ENCODE assay signal across 36 mouse cellular contexts in the genomic region with DNA sequence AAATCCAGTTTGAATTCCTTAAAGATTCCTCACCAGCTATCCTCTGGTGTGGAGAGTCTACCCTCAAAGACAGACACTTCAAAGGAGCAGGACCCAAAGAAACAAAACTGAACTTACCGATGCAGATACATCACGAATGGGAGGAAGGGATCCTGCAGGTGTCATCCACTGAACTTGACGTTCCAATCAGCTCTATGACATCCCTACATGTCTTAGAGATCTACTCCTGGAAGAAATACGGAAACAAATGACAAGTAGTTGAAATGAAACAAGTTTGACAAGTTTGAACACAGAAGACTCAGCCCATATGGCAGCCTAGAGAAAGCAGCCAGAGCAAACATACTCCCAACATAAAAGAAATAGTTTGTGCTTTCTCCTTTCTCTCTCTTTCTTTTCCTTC. TPM values are rescaled to one million over a fixed set of nuclear protein-coding genes. Genes with fewer than 3 reads are reported as not detected.
"Had no signal": no experiment of that assay in that cellular context is flagged by ENCODE, and none has a peak within 500 bp of the region (broad histone marks: within the 10 kb centered on the region; RNA-seq: fewer than 3 reads in every experiment).

A gene (minus strand): TSS at position 101 of the 400 bp plus-strand sequence.

- H3K27ac ChIP-seq: embryonic facial prominence, embryonic 10.5 days; embryonic facial prominence, embryonic 12.5 days; embryonic facial prominence, embryonic 13.5 days; embryonic facial prominence, embryonic 15.5 days; forebrain, embryonic 10.5 days; forebrain, embryonic 12.5 days; forebrain, embryonic 13.5 days; forebrain, embryonic 15.5 days; gastrocnemius, adult 2 months; heart, adult 2 months had no signal

- H3K9ac ChIP-seq: embryonic facial prominence, embryonic 12.5 days; embryonic facial prominence, embryonic 13.5 days; embryonic facial prominence, embryonic 15.5 days; forebrain, embryonic 12.5 days; forebrain, embryonic 13.5 days; forebrain, embryonic 15.5 days had no signal

- H3K4me1 ChIP-seq: embryonic facial prominence, embryonic 10.5 days; embryonic facial prominence, embryonic 12.5 days; embryonic facial prominence, embryonic 13.5 days; embryonic facial prominence, embryonic 15.5 days; forebrain, embryonic 10.5 days; forebrain, embryonic 12.5 days; forebrain, embryonic 13.5 days; forebrain, embryonic 15.5 days had no signal

- H3K4me2 ChIP-seq: embryonic facial prominence, embryonic 12.5 days; embryonic facial prominence, embryonic 13.5 days; embryonic facial prominence, embryonic 15.5 days; forebrain, embryonic 12.5 days; forebrain, embryonic 13.5 days; forebrain, embryonic 15.5 days had no signal

- H3K36me3 ChIP-seq: embryonic facial prominence, embryonic 10.5 days; embryonic facial prominence, embryonic 12.5 days; embryonic facial prominence, embryonic 13.5 days; embryonic facial prominence, embryonic 15.5 days; forebrain, embryonic 10.5 days; forebrain, embryonic 12.5 days; forebrain, embryonic 15.5 days had no signal

- DNase-seq: cerebellum, adult 2 months; cerebellum, adult 8-10 months; cerebellum, adult 9-10 months; cerebellum, adult 9-11 months; cerebellum, postnatal 10 days; cerebellum, postnatal 14 days; cerebellum, postnatal 25 days; cerebellum, postnatal 36 days; embryo, embryonic 11 days; gastrocnemius, adult 2 months; gastrocnemius, postnatal 10 days; gastrocnemius, postnatal 14 days; gastrocnemius, postnatal 25 days; gastrocnemius, postnatal 36 days; heart, adult 11 months; heart, adult 18-20 months; heart, adult 2 months had no signal

- H3K4me3 ChIP-seq: embryonic facial prominence, embryonic 10.5 days; embryonic facial prominence, embryonic 12.5 days; embryonic facial prominence, embryonic 13.5 days; embryonic facial prominence, embryonic 15.5 days; erythroblast, embryonic 14.5 days; forebrain, embryonic 10.5 days; forebrain, embryonic 12.5 days; forebrain, embryonic 13.5 days; forebrain, embryonic 15.5 days; gastrocnemius, adult 2 months; heart, adult 2 months had no signal

- H3K9me3 ChIP-seq: embryonic facial prominence, embryonic 10.5 days; embryonic facial prominence, embryonic 12.5 days; embryonic facial prominence, embryonic 13.5 days; embryonic facial prominence, embryonic 15.5 days; forebrain, embryonic 10.5 days; forebrain, embryonic 12.5 days; forebrain, embryonic 13.5 days; forebrain, embryonic 15.5 days had no signal

- H3K27me3 ChIP-seq: embryonic facial prominence, embryonic 12.5 days; embryonic facial prominence, embryonic 13.5 days; embryonic facial prominence, embryonic 15.5 days; forebrain, embryonic 12.5 days; forebrain, embryonic 13.5 days; forebrain, embryonic 15.5 days had no signal

- ATAC-seq: forebrain, embryonic 13.5 days; forebrain, embryonic 14.5 days; forebrain, embryonic 15.5 days; forebrain, embryonic 16.5 days had no signal

RNA-seq across cellular contexts. Expression of the gene that starts here (rescaled TPM):
- total RNA-seq: common myeloid progenitor, adult 5-6 weeks; gastrocnemius, adult 18-20 months; gastrocnemius, adult 2 months; gastrocnemius, adult 8-10 months; gastrocnemius, postnatal 10 days; gastrocnemius, postnatal 14 days; gastrocnemius, postnatal 25 days; gastrocnemius, postnatal 36 days; gastrocnemius, postnatal 4 days; granulocyte monocyte progenitor cell, adult 5-6 weeks; heart, adult 18-20 months; heart, adult 2 months; heart, adult 8-10 months had no signal
- polyA plus RNA-seq: embryonic facial prominence, embryonic 10.5 days; erythroblast, embryonic 14.5 days; forebrain, embryonic 10.5 days; forebrain, embryonic 13.5 days; forebrain, embryonic 15.5 days; forebrain, embryonic 16.5 days; frontal cortex, adult 2 months; gonadal fat pad, adult 2 months; heart, adult 2 months had no signal
